Mouse (Mus musculus) bone marrow macrophage, adult 2 months (primary cell): ENCODE measurements at regions not wholly inside any gene's neighbourhood (a gene's known extent, or its start where the extent isn't known, plus 50 kb on each side); places are given as distances from the start of the nearest gene placed in this dataset.
"Not testable (repeated sequence)": the region's sequence is repeated elsewhere in the genome, so short reads cannot be mapped to it uniquely, and the experiment has no call there.

Experiments
- CTCF ChIP-seq: IDR thresholded peaks from 2 replicates; pipeline ENCODE4 v1.5.1; 2012; ENCODE audit warnings: low read depth, mild to moderate bottlenecking, low read length, moderate library complexity
- POLR2A ChIP-seq: IDR thresholded peaks from 2 replicates; pipeline ENCODE4 v1.6.1; 2012; ENCODE audit warnings: mild to moderate bottlenecking, low read depth, low read length, borderline replicate concordance

GRCm38 (mm10) chr12:77898974-77899373, 295.1 kb upstream of the Gm6657 start:
- TF ChIP-seq CTCF, POLR2A: not testable (repeated sequence)
